Mouse (Mus musculus): ENCODE measurements at regions not wholly inside any gene's neighbourhood (a gene's known extent, or its start where the extent isn't known, plus 50 kb on each side); places are given as distances from the start of the nearest gene placed in this dataset.

GRCm38 (mm10) chr4:137216908-137217497 is 60.3 kb upstream of the Wnt4 start:
- no peak overlapping the region for H3K27ac ChIP-seq (replicated peaks)
- 57% methylated on average over 9 of the region's 9 CpGs for WGBS
- peaks cover 8% of the 10 kb centered on the region for H3K27me3 ChIP-seq (replicated peaks)
- peaks cover 14% of the 10 kb centered on the region for H3K9me3 ChIP-seq
- no peak overlapping the region for H3K4me3 ChIP-seq
- H3K4me2 ChIP-seq, result no peak overlapping the region
- ATAC-seq (ENCODE audit: extremely low read depth, insufficient number of reproducible peaks, low FRiP score, low TSS enrichment), result no peak; the same call in 1 of the 2 replicates
- no peaks in the 10 kb centered on the region for H3K36me3 ChIP-seq
- peaks cover 28% of the 10 kb centered on the region for H3K4me1 ChIP-seq
- H3K9ac ChIP-seq, result no peak overlapping the region

GRCm38 (mm10) chr4:137214573-137214972 is 62.7 kb upstream of the Wnt4 start:
- Histone ChIP-seq H3K4me2 (no peak overlapping the region), H3K9ac (no peak overlapping the region), H3K27me3 (replicated peaks) (peaks cover 24% of the 10 kb centered on the region), H3K36me3 (no peaks in the 10 kb centered on the region), H3K27ac (replicated peaks) (no peak overlapping the region), H3K4me1 (peaks cover 38% of the 10 kb centered on the region), H3K4me3 (no peak overlapping the region), H3K9me3 (no peaks in the 10 kb centered on the region)
- ATAC-seq (ENCODE audit: extremely low read depth, insufficient number of reproducible peaks, low FRiP score, low TSS enrichment), result no peak
- 69% methylated on average over 8 of the region's 8 CpGs for WGBS

GRCm38 (mm10) chr4:137212846-137213245 is 64.4 kb upstream of the Wnt4 start:
- peaks cover 24% of the 10 kb centered on the region for H3K27me3 ChIP-seq (replicated peaks)
- H3K4me3 ChIP-seq, result no peak overlapping the region
- no peak overlapping the region for H3K9ac ChIP-seq
- no peaks in the 10 kb centered on the region for H3K9me3 ChIP-seq
- peaks cover 38% of the 10 kb centered on the region for H3K4me1 ChIP-seq
- WGBS, result 52% methylated on average over 9 of the region's 9 CpGs
- H3K27ac ChIP-seq (replicated peaks), result no peak overlapping the region
- no peak for ATAC-seq (ENCODE audit: extremely low read depth, insufficient number of reproducible peaks, low FRiP score, low TSS enrichment)
- no peaks in the 10 kb centered on the region for H3K36me3 ChIP-seq
- no peak overlapping the region for H3K4me2 ChIP-seq

- H3K36me3 ChIP-seq, result no peaks in the 10 kb centered on the region
- 0 out of 2 replicates have a peak overlapping the region, but pooled peaks have one; percentile 0 for H3K4me3 ChIP-seq
- H3K27me3 ChIP-seq (replicated peaks), result peaks cover 22% of the 10 kb centered on the region
- no peaks in the 10 kb centered on the region for H3K9me3 ChIP-seq
- H3K4me1 ChIP-seq, result peaks cover 38% of the 10 kb centered on the region
- no peak overlapping the region; the same call in 1 of the 2 replicates for H3K9ac ChIP-seq
- ATAC-seq (ENCODE audit: extremely low read depth, insufficient number of reproducible peaks, low FRiP score, low TSS enrichment), result no peak
- peak overlapping the region; percentile 48 for H3K4me2 ChIP-seq
- WGBS, result 23% methylated on average over 14 of the region's 14 CpGs
- no peak overlapping the region for H3K27ac ChIP-seq (replicated peaks)
Measured at GRCm38 (mm10) chr4:137212106-137212505, 65.2 kb upstream of the Wnt4 start.

- Histone ChIP-seq H3K36me3 (no peaks in the 10 kb centered on the region), H3K4me3 (no peak overlapping the region), H3K27ac (replicated peaks) (no peak overlapping the region), H3K9me3 (no peaks in the 10 kb centered on the region), H3K4me2 (no peak overlapping the region), H3K9ac (no peak overlapping the region), H3K4me1 (peaks cover 38% of the 10 kb centered on the region), H3K27me3 (replicated peaks) (peaks cover 18% of the 10 kb centered on the region)
- ATAC-seq (ENCODE audit: extremely low read depth, insufficient number of reproducible peaks, low FRiP score, low TSS enrichment), result no peak
- 74% methylated on average over 4 of the region's 4 CpGs for WGBS
Measured at GRCm38 (mm10) chr4:137211288-137211687, 66.0 kb upstream of the Wnt4 start.

GRCm38 (mm10) chr4:137210525-137210924 is 66.8 kb upstream of the Wnt4 start:
- no peak for ATAC-seq (ENCODE audit: extremely low read depth, insufficient number of reproducible peaks, low FRiP score, low TSS enrichment)
- no peak overlapping the region for H3K4me2 ChIP-seq
- WGBS, result 71% methylated on average over 4 of the region's 4 CpGs
- peaks cover 15% of the 10 kb centered on the region; the same call in 1 of the 2 replicates for H3K27me3 ChIP-seq (replicated peaks)
- no peak overlapping the region for H3K9ac ChIP-seq
- no peaks in the 10 kb centered on the region for H3K9me3 ChIP-seq
- H3K4me1 ChIP-seq, result peaks cover 38% of the 10 kb centered on the region
- no peaks in the 10 kb centered on the region for H3K36me3 ChIP-seq
- H3K4me3 ChIP-seq, result no peak overlapping the region
- H3K27ac ChIP-seq (replicated peaks), result no peak overlapping the region

- no peaks in the 10 kb centered on the region for H3K36me3 ChIP-seq
- H3K27ac ChIP-seq (replicated peaks), result no peak overlapping the region
- H3K4me2 ChIP-seq, result no peak overlapping the region
- no peaks in the 10 kb centered on the region; the same call in 1 of the 2 replicates for H3K9me3 ChIP-seq
- no peak for ATAC-seq (ENCODE audit: extremely low read depth, insufficient number of reproducible peaks, low FRiP score, low TSS enrichment)
- WGBS, result 66% methylated on average over 7 of the region's 7 CpGs
- H3K27me3 ChIP-seq (replicated peaks), result peaks cover 46% of the 10 kb centered on the region
- H3K4me3 ChIP-seq, result no peak overlapping the region
- H3K4me1 ChIP-seq, result peaks cover 4% of the 10 kb centered on the region; the same call in 1 of the 2 replicates
- no peak overlapping the region for H3K9ac ChIP-seq
Measured at GRCm38 (mm10) chr4:137200968-137201367, 76.3 kb upstream of the Wnt4 start.

- no peaks in the 10 kb centered on the region for H3K36me3 ChIP-seq
- H3K4me1 ChIP-seq, result peaks cover 4% of the 10 kb centered on the region; the same call in 1 of the 2 replicates
- peaks cover 46% of the 10 kb centered on the region for H3K27me3 ChIP-seq (replicated peaks)
- no peak overlapping the region for H3K27ac ChIP-seq (replicated peaks)
- no peak for ATAC-seq (ENCODE audit: extremely low read depth, insufficient number of reproducible peaks, low FRiP score, low TSS enrichment)
- no peaks in the 10 kb centered on the region; the same call in 1 of the 2 replicates for H3K9me3 ChIP-seq
- H3K9ac ChIP-seq, result no peak overlapping the region
- no peak overlapping the region for H3K4me3 ChIP-seq
- 46% methylated on average over 9 of the region's 9 CpGs for WGBS
- no peak overlapping the region for H3K4me2 ChIP-seq
Measured at GRCm38 (mm10) chr4:137200426-137200825, 76.9 kb upstream of the Wnt4 start.

GRCm38 (mm10) chr4:137196491-137196974 is 80.8 kb upstream of the Wnt4 start:
- H3K27me3 ChIP-seq (replicated peaks), result peaks cover 58% of the 10 kb centered on the region
- H3K4me3 ChIP-seq, result no peak overlapping the region
- no peak overlapping the region for H3K4me2 ChIP-seq
- no peaks in the 10 kb centered on the region for H3K9me3 ChIP-seq
- H3K9ac ChIP-seq, result no peak overlapping the region
- no peaks in the 10 kb centered on the region for H3K36me3 ChIP-seq
- no peak for ATAC-seq (ENCODE audit: extremely low read depth, insufficient number of reproducible peaks, low FRiP score, low TSS enrichment)
- WGBS, result 59% methylated on average over 5 of the region's 5 CpGs
- no peaks in the 10 kb centered on the region for H3K4me1 ChIP-seq
- no peak overlapping the region for H3K27ac ChIP-seq (replicated peaks)

GRCm38 (mm10) chr4:137194106-137194505 is 83.2 kb upstream of the Wnt4 start:
- no peaks in the 10 kb centered on the region; the same call in 1 of the 2 replicates for H3K4me1 ChIP-seq
- H3K4me2 ChIP-seq, result no peak overlapping the region
- no peaks in the 10 kb centered on the region for H3K9me3 ChIP-seq
- no peak overlapping the region for H3K9ac ChIP-seq
- H3K27ac ChIP-seq (replicated peaks), result no peak overlapping the region
- no peak overlapping the region for H3K4me3 ChIP-seq
- WGBS, result 57% methylated on average over 11 of the region's 11 CpGs
- no peak for ATAC-seq (ENCODE audit: extremely low read depth, insufficient number of reproducible peaks, low FRiP score, low TSS enrichment)
- H3K36me3 ChIP-seq, result no peaks in the 10 kb centered on the region
- peaks cover 35% of the 10 kb centered on the region for H3K27me3 ChIP-seq (replicated peaks)

GRCm38 (mm10) chr4:137190625-137191024 is 86.7 kb upstream of the Wnt4 start:
- H3K9me3 ChIP-seq, result no peaks in the 10 kb centered on the region
- 72% methylated on average over 10 of the region's 10 CpGs for WGBS
- H3K27ac ChIP-seq (replicated peaks), result no peak overlapping the region
- no peak overlapping the region for H3K9ac ChIP-seq
- H3K4me1 ChIP-seq, result no peaks in the 10 kb centered on the region; the same call in 1 of the 2 replicates
- H3K4me3 ChIP-seq, result no peak overlapping the region
- ATAC-seq (ENCODE audit: extremely low read depth, insufficient number of reproducible peaks, low FRiP score, low TSS enrichment), result no peak
- H3K27me3 ChIP-seq (replicated peaks), result peaks cover 12% of the 10 kb centered on the region
- H3K36me3 ChIP-seq, result no peaks in the 10 kb centered on the region
- H3K4me2 ChIP-seq, result no peak overlapping the region

GRCm38 (mm10) chr4:137189801-137190200 is 87.5 kb upstream of the Wnt4 start:
- Histone ChIP-seq H3K4me2 (no peak overlapping the region), H3K27ac (replicated peaks) (no peak overlapping the region), H3K9me3 (no peaks in the 10 kb centered on the region), H3K36me3 (no peaks in the 10 kb centered on the region), H3K4me3 (no peak overlapping the region), H3K27me3 (replicated peaks) (peaks cover 7% of the 10 kb centered on the region), H3K9ac (no peak overlapping the region), H3K4me1 (no peaks in the 10 kb centered on the region; the same call in 1 of the 2 replicates)
- WGBS, result 90% methylated on average over 4 of the region's 4 CpGs
- no peak for ATAC-seq (ENCODE audit: extremely low read depth, insufficient number of reproducible peaks, low FRiP score, low TSS enrichment)
